Mouse (Mus musculus): ENCODE results near the gene Fam117b.

DNA sequence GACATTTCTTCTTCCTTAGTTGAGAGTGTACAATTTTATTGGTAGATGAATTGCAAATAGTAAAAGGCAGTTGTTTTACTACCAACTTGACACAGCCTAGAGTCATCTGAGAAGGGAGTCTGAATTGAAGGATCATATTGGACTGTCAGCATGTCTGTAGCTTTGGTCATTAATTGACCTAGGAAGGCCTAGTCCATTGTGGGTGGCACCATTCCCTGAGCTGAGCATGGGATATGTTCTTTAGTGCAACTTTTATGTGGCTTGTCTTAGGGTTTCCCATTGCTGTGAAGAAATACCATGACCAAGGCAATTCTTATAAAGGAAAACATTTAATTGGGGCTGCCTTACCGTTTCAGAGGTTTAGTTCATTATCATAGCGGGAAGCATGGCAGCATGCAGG is 20.2 kb downstream of the Fam117b start:
- no peak for TF ChIP-seq CTCF (IDR thresholded peaks at IDR 0.05; ENCODE audit: control insufficient read depth, insufficient read depth, insufficient read length)
- TF ChIP-seq USF1 (IDR thresholded peaks at IDR 0.05; ENCODE audit: low read depth) = no peak

All from C2C12 (cell line).